Mouse (Mus musculus): ENCODE results near the gene Ier3. TPM values are rescaled to one million over a fixed set of nuclear protein-coding genes. Genes with fewer than 3 reads are reported as not detected.

Gene Ier3
- total RNA-seq, 2 experiments from 2014 or later = 4.8 to 5.1 TPM

DNA sequence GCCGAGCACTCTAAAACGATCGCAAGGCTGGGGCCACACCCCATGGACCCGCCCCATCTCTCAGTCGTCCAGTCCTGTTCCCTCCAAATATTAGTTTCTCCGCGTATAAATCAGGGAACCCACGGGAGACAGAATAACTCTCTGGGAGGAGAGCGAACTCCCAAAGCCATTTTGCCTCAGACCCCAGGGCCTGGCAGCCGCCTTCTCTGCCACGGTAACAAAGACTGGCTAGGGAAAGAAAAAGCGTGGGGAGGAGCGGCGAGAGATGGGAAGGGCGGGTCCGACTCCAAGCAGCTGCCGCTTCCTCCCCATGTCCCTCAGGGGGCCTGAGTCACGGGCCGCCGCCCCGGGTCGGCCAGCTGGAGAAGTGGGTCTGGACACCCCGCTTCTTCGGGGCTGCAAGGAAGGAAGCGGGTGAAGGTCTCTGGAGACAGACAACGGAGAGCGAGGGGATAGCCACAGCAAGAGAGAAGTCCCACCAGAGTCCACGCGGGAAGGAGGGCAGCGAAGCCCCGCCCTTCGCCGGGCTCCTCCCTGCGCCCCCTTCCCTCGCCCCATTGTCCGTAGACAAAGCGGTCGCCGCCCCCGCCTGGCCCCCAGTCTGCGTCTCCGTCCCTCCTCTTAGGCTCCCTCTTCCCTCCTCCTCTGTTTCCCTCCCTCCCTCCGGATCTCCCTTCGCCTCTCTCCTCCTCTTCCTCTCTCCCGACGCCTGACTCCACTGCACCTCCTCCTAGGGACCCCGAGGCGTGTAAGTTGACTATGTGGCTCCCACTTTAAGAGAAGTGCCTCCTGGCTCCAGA, 44.2 kb downstream of the Ier3 start, which contains the start of gene Ppp1r18:
Ppp1r18 (plus strand) TSS at position 113 of the 800 bp plus-strand sequence.
- peak; percentile 91 for DNase-seq

DNA sequence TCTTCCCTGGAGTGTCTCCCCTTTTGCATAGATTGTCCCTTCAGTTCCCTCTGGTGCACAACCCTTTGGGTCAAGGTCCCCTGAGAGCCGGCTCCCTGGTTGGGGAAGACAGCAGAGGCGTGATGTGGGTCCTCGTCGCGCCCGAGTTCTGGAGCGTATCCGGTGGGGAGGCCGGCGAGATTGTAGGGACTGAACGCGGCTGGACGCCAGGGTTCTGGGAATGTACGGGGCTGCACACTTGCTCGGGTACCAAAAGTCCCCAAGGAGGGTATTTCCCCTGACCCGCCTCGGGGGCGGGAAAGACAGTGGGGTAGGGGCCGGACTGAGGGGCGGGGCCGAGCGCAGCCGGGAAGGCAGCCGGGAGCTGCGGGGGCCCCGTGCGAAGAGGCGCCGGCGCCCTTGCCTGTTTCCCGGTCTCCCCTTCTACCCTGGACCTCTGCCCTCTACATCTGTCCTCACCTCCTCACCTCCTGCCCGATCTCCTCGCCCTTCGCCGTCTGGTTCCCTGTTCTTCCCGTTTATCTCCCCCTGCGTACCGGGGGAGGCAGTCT, 44.9 kb downstream of the Ier3 start:
- intact Hi-C loops (cut with DNase I) = loop anchor here (2.0 kb wide), 1 partner anchor 32 kb away; no protein-coding TSS in a partner anchor
- DNase-seq = peak; percentile 76

More for the DNA sequence above, 44.2 kb downstream of the Ier3 start, which contains the start of gene Ppp1r18:
- intact Hi-C loops (cut with DNase I) = loop anchor here (2.0 kb wide), 1 partner anchor 31 kb away; no protein-coding TSS in a partner anchor

DNA sequence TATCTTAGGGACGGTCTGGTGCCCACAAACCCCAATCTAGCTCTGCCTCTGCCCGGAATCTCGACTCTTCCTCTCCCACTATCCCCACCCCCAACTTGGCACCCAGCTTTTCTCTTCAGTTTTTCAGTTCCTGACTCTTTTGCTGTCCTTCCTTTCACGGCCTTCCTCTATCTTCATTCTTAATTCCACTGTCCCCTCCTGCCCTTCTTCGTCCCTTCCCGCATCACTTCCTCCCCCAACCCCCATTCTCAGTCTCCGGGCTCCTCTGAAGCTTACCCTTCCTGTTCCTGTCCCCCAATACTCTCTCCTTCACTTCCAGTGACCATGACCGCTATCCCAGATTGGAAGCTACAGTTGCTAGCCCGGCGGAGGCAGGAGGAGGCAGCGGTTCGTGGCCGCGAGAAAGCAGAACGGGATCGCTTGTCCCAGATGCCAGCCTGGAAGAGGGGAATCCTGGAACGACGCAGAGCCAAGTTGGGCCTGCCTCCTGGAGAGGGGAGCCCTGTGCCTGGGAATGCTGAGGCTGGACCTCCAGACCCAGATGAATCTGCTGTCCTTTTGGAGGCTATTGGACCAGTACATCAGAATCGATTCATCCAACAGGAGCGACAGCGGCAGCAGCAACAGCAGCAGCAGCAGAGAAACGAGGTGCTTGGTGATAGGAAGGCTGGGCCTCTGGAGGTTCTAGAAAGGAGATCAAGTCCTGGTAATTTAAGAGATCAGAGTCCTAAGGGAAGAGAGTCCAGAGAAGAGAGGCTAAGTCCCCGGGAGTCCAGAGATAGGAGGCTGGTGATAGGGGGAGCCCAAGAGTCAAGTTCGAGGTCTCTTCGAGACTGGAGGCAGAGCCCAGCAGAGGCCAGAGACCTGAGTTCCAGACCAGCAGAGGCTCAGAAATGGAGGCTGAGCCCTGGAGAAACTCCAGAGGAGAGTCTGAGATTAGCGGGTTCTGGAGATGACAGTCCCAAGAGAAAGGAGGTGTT, 45.7 kb downstream of the Ier3 start:
- no peak for DNase-seq

DNA sequence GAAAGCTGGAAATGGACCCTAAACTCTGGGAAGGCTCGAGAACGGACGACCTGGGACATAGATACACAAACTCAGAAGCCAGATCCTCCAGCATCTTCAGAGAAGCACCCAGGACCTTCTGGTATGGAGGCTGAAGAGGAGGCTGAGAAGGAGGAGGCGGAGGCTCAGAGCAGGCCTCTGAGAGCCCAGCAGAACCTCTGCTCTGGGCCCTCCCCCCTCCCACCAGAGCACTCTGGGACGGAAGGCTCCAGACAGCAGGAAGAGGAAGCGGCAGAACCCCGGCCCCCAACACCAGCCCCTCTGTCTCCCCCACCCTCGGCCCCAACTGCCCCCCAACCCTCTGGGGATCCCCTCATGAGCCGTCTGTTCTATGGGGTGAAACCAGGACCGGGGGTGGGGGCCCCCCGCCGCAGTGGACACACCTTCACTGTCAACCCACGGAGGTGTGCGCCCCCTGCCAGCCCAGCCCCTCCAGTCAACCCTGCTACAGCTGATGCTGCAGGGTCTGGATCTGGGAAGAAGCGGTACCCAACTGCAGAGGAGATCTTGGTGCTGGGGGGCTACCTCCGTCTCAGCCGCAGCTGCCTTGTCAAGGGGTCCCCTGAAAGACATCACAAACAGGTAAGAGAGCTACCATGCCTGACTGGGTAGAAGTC, 46.8 kb downstream of the Ier3 start:
- intact Hi-C loops (cut with DNase I) = no loop called here
- peak; percentile 31 for DNase-seq

More for the DNA sequence above, 45.7 kb downstream of the Ier3 start:
- intact Hi-C loops (cut with DNase I) = loop anchor here (2.0 kb wide), 1 partner anchor 32 kb away; no protein-coding TSS in a partner anchor

DNA sequence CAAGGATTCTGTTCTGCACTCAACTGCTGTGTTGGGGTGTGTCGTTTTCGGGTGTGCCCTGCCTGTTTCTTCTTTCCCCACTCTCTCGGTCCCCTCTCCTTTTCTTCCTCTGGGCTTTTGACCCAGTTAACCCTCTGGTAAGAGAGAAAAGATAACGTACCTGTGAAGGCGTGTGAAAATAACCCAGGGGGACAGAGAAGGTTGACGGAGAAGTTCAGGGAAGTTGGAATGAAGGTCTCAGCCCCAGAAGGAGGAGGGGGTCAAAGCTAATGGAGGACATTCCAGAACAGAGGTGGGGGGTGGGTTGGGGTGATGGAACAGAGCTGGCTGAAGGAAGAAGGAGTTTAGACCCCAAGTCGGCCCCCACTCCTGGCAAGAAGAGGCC, 47.5 kb downstream of the Ier3 start:
- intact Hi-C loops (cut with DNase I) = no loop called here
- DNase-seq = no peak

DNA sequence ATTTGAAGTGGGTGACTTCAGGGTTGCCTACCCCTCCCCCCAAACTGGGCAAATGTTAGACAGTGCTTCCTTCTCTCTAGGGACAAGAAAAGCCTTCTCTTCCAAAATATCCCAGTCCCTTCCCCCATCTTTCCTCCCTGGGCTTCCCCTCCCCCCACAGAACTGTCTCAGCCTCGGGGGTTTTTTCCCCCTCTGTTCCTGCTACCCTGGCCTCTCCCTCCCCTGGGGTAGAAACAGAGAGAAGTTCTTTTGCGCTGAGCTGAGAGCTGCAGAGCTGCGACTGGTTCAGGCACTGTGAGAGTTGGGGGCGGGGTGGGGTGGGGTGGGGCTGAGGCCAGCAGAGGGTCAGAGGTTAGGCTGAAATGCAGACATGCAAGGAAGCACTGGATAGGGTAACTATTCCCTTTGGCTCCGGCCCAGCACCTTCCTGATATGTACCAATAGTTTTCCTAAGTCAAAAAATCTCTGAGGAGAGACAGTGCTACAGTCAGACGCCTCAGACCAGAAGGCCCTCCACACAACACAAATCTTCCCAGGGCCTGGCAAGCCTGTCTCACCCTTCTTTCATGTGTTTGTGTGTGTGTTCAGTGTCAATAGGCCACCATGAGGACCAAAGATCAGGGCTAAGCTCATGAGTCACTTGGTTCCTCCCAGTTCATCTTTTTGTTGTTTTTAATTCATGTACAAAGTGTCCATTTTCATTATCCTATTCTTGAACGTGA, 48.0 kb downstream of the Ier3 start:
- DNase-seq = peak; percentile 26
- intact Hi-C loops (cut with DNase I) = no loop called here

DNA sequence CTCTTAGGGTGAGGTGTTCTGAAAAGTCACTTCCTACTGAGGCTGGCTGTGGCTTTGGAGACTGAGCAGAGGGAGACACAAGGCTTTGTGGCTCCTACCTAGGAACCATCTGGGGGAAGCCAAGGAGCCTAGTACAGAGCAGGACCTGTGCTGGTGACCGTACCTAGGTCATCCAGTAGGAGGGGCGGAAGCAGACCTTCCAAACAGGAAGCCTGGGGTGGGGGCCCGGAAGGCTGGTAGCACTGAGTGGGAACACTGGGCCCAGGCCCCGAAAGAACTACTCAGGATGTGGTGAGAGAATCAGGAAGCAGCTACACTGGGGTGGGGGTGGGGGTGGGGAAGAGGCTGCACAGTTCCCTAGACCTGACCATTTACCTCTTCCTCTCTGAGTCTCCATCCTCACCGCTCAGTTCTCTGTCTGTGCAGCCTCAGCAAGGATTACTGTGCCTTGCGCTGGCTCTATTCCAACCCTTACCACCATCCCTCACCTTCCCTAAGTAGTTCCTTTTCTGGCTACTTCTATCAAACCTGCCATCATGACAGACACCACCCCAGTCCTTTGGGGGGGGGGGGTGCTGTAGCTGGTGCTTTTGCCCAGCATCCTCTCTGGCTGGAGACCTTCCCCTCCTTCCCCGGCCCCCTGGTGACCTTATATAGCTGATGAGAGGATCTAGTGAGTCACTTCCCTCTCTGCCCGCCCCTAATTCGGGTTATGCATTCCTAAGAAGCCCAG, 48.8 kb downstream of the Ier3 start:
- no peak for DNase-seq
- intact Hi-C loops (cut with DNase I) = no loop called here

DNA sequence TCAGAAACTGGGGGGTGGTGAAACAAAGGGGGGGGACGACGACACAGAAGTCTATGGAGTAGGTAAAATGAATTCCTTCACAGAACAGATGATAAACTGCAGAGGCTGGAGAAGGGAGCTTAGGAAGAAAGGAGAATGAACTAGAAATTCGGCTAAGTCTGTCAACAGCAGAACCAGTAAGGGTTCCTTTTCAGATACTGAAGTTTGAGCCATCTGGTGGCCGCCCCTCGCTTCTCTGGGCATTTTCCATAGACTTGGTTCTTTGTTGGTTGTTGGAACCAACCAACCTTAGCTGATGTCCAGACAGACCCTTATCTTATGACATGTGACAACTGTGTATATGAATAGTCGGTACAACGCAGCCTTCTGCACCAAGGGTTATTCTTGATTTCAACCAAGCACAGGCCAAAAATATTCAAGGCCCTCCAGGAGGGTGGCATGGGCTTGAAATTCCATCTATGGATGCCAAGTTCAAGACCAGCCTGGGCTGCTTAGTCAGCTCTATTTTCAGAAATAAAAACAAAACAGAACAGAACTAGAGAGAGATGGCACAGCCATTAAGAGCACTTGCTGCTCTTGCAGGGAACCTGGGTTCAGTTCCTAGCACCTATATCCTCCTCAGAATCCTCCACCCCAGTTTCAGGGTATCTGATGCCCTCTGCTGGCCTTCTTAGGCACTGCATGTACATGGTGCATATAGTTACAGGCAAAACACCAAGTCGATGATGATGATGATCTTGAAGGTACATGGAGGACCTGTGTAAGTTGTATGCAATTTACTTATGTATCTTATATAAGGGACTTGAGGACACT, 49.6 kb downstream of the Ier3 start:
- peak; percentile 36 for DNase-seq
- intact Hi-C loops (cut with DNase I) = no loop called here

Small RNA genes within 50 kb of the gene (microRNA-seq; reads per million reads assigned to microRNA genes)
- gene Gm28033 = 2.4 reads per million

Other genes starting within 250 kb of the Ier3 start
- not detected for gene Sfta2, start 220.1 kb upstream of the Ier3 start, total RNA-seq (2021)
- not detected for gene Gm9573, start 195.0 kb upstream of the Ier3 start, total RNA-seq (2021)
- not detected for gene Mucl3, start 178.0 kb upstream of the Ier3 start, total RNA-seq (2021)
- gene Vars2, start 154.1 kb upstream of the Ier3 start, total RNA-seq (2021) = 10 to 100 TPM; 51.5 to 53.3 TPM
- 10 to 100 TPM; 29.1 to 31.8 TPM for gene Gtf2h4, start 147.9 kb upstream of the Ier3 start, total RNA-seq (2021)
- 10 to 100 TPM; 42.6 to 50.1 TPM for gene Ddr1, start 117.1 kb upstream of the Ier3 start, total RNA-seq (2021)
- 100 to 1,000 TPM; 113 TPM for gene Flot1, start 1.5 kb downstream of the Ier3 start, total RNA-seq (2021)
- gene Tubb5, start 16.6 kb downstream of the Ier3 start, total RNA-seq (2021) = 1,000 to 10,000 TPM; 2,525 to 2,580 TPM
- 10 to 100 TPM; 30.1 to 30.4 TPM for gene Mdc1, start 19.8 kb downstream of the Ier3 start, total RNA-seq (2021)
- gene Nrm, start 39.6 kb downstream of the Ier3 start, total RNA-seq (2021) = 1 to 10 TPM; 6.1 to 7.0 TPM
- 10 to 100 TPM; 43.3 to 52.7 TPM for gene Ppp1r18, start 43.9 kb downstream of the Ier3 start, total RNA-seq (2021)
- gene Dhx16, start 58.1 kb downstream of the Ier3 start, total RNA-seq (2021) = 10 to 100 TPM; 37.4 to 38.8 TPM
- 10 to 100 TPM; 59.8 to 69.2 TPM for gene 2310061I04Rik, start 75.7 kb downstream of the Ier3 start, total RNA-seq (2021)
- 100 to 1,000 TPM; 285 to 292 TPM for gene Atat1, start 88.4 kb downstream of the Ier3 start, total RNA-seq (2021)
- 10 to 100 TPM; 45.9 to 47.4 TPM for gene Mrps18b, start 94.7 kb downstream of the Ier3 start, total RNA-seq (2021)
- gene Ppp1r10, start 94.8 kb downstream of the Ier3 start, total RNA-seq (2021) = 10 to 100 TPM; 75.1 to 76.5 TPM
- gene Abcf1, start 148.1 kb downstream of the Ier3 start, total RNA-seq (2021) = 10 to 100 TPM; 95.0 to 97.0 TPM
- 100 to 1,000 TPM in 1 of 2 experiments, 10 to 100 TPM in 1; 98.2 to 107 TPM for gene Gnl1, start 158.2 kb downstream of the Ier3 start, total RNA-seq (2021)
- gene Prr3, start 158.6 kb downstream of the Ier3 start, total RNA-seq (2021) = 10 to 100 TPM; 82.0 to 84.5 TPM
- under 1 TPM; 0.26 to 0.28 TPM for gene H2-T24, start 198.9 kb downstream of the Ier3 start, total RNA-seq (2021)
- gene H2-T23, start 211.2 kb downstream of the Ier3 start, total RNA-seq (2021) = 1 to 10 TPM; 2.4 to 3.0 TPM
- 1 to 10 TPM; 3.5 to 4.1 TPM for gene H2-T22, start 221.1 kb downstream of the Ier3 start, total RNA-seq (2021)
- gene Gm6034, start 221.3 kb downstream of the Ier3 start, total RNA-seq (2021) = not detected
- not detected for gene Gm11127, start 236.7 kb downstream of the Ier3 start, total RNA-seq (2021)

Measured in left cerebral cortex, postnatal 4 days (tissue).